Mouse (Mus musculus) kidney, adult 2 months (tissue): ENCODE measurements at regions not wholly inside any gene's neighbourhood (a gene's known extent, or its start where the extent isn't known, plus 50 kb on each side); places are given as distances from the start of the nearest gene placed in this dataset.

Source experiments
- CTCF ChIP-seq: fragments of 200-500 bp; conservative IDR thresholded peaks from 2 replicates; pipeline ENCODE4 v1.5.1; 2011; ENCODE audit warnings: low read depth, mild to moderate bottlenecking, control low read depth, low read length, moderate library complexity, mixed read lengths; ENCODE audit not compliant: insufficient read depth, insufficient read length
- POLR2A ChIP-seq: fragments of 200-500 bp; IDR thresholded peaks from one replicate; pipeline ENCODE4 v1.6.1; 2011; ENCODE audit warnings: low read depth, low read length, control low read depth

GRCm38 (mm10) chr19:21189216-21189615 lies 82.9 kb upstream of the Zfand5 start:
- no peak for TF ChIP-seq POLR2A
- no peak for TF ChIP-seq CTCF
